Mouse (Mus musculus) kidney, postnatal 14 days (tissue): ENCODE data around the gene Tbce.
A peak's percentile ranks its signal among the peaks of the same experiment; 100 is the strongest.
"Not testable (repeated sequence)": the region's sequence is repeated elsewhere in the genome, so short reads cannot be mapped to it uniquely, and the experiment has no call there.

Source experiments
- DNase-seq: peaks from one replicate; pipeline ENCODE4 v3.0.0; 2022; ENCODE audit warnings: mixed read lengths

The Tbce gene

DNA sequence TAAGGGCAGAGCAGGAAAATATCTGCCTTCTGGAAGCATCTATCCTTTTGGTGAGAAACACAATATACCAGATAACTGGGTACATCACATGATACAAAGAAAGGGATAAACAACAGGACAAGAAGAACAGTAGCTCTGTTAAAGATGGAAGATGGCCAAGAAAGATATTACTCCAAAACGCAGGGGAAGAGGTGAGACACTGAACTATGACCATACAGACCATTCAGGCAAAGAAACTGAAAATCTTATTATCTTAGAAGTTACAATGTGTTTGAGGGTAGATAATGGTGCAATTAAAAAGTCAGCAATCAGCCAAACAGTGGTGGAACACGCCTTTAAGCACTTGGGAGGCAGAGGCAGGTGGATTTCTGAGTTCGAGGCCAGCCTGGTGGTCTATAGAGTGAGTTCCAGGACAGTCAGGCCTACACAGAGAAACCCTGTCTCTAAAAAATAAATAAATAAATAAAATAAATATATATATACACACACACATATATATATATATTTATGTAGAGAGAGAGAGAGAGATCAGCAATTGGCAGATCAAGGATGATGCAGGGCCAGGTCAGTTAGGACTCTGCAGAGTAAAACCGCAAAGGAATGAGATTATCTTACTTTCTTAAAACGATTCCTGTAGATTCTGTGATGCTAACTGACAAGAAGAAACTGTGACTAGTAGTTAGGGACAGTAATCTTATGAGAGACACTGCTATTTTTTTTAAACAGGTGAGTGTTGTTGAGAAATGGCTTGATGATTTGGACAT is 5.9 kb downstream of the Tbce start:
- no peak for DNase-seq

DNA sequence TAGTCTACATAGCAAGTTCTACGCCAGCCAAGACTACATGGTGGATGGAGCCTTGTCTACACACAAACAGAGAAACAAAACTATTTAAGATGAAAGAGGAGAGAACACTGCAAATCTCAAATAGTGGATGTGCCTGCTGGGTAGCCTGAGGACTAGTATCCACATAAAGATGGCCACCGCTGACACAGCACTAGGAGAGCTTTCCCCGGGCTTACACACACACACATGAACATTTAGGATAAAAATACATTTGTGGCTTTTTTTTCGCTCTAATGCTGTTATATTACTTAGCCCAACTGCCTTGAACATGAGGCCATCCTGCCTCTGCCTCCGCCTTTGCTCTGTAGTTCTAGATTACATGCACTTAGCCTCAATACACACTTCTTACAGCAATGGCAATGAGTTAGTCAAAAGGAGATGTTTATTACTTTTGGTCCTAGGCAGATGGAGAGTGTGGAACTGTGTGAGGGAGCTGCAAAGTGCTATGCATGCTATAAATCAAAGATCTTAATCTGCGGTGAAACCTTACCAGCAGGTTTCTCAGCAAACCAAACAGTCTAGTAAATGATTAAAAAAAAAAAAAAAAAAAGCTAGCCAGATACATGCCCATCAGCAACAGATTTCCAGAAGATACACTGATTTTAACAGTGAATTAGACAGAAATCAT is 13.2 kb downstream of the Tbce start:
- DNase-seq = no peak

DNA sequence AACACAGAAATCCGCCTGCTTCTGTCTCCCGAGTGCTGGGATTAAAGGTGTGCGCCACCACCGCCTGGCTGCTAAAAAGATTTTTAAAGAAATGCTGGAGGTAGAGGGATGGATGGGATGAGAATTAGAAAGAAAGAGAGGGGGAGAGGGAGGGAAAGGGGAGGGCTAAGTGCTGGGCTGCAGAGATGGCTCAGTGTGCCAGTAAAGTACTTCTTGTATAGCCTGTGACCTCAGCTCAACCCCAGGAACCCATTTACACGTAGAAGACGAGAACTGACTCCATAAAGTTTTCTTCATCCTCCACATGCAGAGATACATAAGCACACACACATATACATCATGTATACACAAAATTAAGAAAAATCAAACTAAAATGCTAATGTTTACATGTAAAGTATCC is 13.9 kb downstream of the Tbce start:
- no peak for DNase-seq

GRCm38 (mm10) chr13:14021417-14021816 is 18.0 kb downstream of the Tbce start:
- not testable (repeated sequence) for DNase-seq

- DNase-seq = no peak
Measured at GRCm38 (mm10) chr13:14018852-14019251, 20.6 kb downstream of the Tbce start.

- no peak for DNase-seq
Measured at GRCm38 (mm10) chr13:14018283-14018682, 21.2 kb downstream of the Tbce start.

DNA sequence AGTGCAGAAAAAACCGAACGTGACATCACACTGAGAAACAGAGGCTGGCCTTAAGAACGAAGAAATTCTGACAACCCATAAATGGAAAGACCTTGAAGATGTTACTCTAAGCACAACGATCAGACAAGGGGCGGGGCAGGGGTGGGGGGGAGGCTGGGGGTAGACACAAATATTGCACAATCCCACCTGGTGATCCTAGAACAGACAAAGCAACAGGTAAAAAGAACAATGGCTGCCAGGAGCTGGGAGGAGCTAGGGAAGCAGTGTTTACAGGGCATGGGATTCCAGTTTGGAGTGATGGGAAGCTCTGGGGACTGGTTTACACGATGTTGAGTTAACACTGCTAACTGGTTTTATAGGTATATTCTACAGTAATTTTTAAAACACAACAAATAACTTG is 23.8 kb downstream of the Tbce start:
- DNase-seq = no peak

DNA sequence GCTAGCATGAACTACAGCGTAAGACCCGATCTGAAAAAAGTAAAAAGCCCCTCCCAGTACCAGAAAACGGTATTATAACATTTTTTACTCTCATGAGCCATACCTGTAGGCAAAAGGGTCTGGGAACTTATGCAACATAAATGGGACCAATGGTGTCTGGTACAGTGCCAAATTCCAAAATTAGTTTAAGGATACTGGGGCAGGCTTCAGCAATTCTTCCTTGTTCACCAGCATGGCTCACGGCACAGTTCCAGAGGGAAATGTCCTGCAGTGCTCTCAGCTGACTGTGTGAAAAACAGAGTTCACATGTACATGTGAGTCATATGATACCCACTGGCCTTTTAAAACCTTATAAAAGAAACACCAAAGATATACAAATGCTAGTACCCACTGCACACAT is 24.9 kb downstream of the Tbce start:
- DNase-seq = no peak

DNA sequence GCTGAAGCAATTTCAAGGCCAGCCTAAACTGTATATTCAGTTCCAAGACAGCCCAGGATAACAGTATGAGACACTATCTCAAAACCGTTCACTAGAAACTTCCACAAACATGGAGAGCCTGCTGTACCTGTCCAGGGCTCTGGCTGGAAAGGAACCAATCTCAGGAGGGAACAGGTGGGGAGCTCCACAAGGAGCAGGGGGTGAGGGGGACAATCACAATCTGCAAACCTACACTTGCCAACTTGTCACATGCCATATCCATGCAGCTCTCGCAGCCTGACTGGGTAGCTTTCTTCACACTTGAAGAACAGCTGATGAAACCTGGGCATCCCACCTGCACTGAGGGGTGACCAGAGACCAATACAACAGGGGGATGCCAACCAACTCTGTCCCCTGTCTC is 25.4 kb downstream of the Tbce start:
- DNase-seq = no peak

GRCm38 (mm10) chr13:14011454-14011995 is 27.9 kb downstream of the Tbce start:
- no peak for DNase-seq

DNA sequence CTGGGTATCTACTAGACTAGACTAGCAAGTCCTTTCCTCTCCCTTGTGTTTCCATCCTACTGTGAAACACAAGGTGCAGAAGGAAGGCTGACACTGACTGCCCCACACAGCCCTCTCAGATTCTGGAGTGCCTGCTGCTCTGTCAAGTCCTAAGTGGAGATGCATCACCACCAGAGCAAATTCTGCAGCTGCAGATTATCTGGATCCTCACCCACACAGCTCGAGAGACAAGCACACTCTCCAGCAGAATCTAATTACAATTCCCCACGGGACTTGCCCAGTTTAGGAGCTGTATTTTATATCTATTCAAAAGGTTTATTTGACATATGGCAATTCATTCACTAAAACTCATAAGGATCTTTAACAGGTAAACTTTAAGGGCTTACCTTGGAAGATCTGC is 33.4 kb downstream of the Tbce start:
- DNase-seq = no peak

DNA sequence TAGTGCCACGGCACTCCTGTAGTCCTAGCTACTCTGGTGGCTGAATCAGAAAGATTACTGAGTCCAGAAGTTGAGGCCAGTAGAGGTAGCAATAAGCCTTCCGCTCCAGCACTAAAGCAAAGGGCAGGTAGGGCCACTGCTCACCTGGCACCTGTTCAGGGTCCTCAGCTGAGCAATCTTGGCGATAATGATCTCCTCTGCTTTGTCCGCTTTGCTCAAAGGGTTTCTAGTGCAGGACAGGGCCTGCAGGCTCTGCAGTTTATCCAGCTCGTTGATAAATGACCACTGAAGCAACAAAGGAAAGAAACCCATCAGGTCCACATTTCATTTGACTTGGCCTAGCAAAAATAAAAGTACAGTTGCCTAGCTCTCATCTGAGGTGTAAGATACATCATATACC is 34.4 kb downstream of the Tbce start:
- peak; percentile 5 for DNase-seq

GRCm38 (mm10) chr13:14004086-14004485 is 35.4 kb downstream of the Tbce start:
- peak; percentile 10 for DNase-seq

DNA sequence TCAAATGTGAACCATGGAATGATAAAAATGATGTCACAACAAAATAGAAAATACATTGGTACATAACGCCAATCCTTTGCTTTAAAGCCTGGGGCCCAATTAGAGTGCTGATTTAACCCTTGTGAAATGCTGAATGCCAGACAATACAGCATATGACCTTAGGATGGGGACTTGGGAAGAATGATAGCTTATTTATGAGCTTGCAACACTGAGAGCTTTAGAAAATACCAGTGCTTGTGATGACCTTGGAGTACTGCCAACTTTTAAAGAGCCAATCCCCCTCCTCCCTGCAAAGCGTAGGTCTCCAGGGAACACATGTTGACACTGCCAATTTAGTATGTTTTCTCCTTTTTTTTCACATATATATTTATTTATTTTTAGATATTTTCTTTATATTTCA is 36.7 kb downstream of the Tbce start:
- DNase-seq = peak; percentile 16

- DNase-seq = no peak
Measured at GRCm38 (mm10) chr13:13997476-13997875, 42.0 kb downstream of the Tbce start.

DNA sequence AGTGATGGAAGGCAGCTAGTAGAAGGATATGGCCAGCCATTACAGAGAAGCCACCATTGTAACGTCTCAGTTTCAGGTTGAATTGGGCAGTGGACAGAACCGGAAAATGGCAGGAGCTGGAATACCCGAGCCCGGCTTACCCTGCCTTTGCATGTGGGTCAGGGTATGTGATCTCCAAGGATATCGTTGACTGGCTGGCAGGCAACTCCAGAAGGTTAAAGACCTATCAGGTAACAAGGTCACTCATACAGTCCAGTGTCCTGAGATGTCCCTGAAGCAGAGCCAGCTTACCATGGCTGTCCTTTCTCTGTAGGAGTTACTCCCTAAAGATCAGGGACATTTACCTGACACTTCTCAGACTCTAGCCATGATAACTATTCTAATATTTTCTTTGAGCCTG is 44.4 kb downstream of the Tbce start:
- DNase-seq = no peak

- DNase-seq = no peak
Measured at GRCm38 (mm10) chr13:13993041-13993440, 46.4 kb downstream of the Tbce start.

DNA sequence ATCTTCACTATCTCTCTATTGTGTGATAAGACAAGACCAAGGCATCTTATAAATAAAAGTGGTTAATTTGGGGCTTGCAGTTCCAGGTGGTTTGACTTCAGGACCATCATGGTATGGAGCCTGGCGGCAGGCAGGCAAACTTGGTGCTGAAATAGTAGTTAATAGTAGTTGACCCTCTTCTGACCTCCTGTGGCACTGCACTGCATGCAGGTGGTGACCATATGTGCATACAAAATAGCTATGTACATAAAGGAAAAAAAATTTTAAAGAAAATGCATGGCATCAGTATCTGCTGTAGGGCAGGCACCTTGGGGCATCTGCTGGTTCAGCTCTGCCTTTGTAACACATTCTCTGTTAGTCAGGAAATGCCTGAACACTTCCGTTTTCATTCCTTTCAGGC is 49.0 kb downstream of the Tbce start:
- no peak for DNase-seq

GRCm38 (mm10) chr13:13989135-13989534 is 50.3 kb downstream of the Tbce start:
- no peak for DNase-seq

DNA sequence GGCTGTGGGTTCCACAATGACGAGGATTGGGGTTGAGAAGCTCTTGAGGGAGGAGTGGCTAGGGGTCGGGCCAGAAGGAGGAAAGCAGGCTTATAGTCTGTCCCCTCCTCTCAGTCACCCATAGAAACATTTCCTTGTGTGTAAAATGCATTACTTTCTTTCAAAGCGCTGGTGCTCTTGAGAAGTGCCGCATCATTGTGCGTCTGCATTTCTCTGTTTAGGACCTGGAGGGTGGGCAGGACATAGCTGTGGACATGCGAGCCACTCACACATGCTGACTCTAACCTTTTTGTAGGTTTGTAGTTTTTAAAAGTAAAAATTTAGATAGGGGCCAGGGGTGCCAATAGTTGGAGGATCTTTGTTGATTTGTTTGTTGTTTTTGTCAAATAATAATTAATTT is 55.9 kb downstream of the Tbce start:
- no peak for DNase-seq

DNA sequence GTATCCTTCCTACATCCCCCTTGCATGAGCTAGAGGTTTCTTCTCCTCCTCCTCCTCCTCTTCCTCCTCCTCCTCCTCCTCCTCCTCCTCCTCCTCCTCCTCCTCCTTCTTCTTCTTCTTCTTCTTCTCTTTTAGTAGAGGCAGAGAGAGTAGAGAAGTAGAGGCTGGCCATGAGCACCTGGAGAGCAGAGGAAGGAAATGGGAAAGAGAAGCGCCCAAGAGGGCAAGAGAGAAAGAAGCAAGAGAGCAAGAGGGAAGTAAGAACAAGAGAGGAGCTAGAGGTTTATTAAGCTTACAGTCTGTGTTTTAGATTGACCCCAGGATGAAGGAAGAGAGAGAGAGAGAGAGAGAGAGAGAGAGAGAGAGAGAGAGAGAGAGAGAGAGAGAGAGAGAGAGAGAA is 57.6 kb downstream of the Tbce start:
- not testable (repeated sequence) for DNase-seq

GRCm38 (mm10) chr13:13969796-13970195 is 69.6 kb downstream of the Tbce start:
- no peak for DNase-seq

GRCm38 (mm10) chr13:13968629-13969111 is 70.8 kb downstream of the Tbce start:
- no peak for DNase-seq

DNA sequence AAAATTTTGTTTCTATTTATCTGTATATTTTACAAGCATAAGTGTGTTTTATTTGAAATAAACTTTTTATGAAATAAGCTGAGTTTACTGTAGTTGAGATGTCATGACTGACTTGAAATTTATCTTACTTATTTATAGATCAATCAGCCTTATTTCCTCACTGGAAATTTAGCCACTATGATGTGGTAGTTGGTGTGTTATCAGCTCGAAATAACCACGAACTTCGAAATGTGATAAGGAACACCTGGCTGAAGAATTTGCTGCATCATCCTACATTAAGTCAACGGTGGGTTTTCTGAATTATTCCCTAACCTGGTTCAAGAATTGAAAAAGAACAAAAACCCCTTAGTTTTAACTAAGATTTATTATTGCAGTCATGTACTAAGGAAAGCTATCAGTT is 73.3 kb downstream of the Tbce start:
- DNase-seq = no peak
